Mouse (Mus musculus) testis, adult 2 months (tissue): ENCODE measurements around the gene Klf7.

ENCODE experiments used
- CTCF ChIP-seq: fragments of 200-500 bp; IDR thresholded peaks from 2 replicates; pipeline ENCODE4 v1.5.1; 2012; ENCODE audit warnings: low read depth, mild to moderate bottlenecking, inconsistent platforms, low read length, moderate library complexity; ENCODE audit not compliant: control insufficient read depth, insufficient read depth, insufficient replicate concordance
- POLR2A ChIP-seq: fragments of 200-500 bp; IDR thresholded peaks from 2 replicates; pipeline ENCODE4 v1.6.1; 2012; ENCODE audit warnings: low read depth, mild to moderate bottlenecking, inconsistent platforms, low read length, moderate library complexity; ENCODE audit not compliant: control insufficient read depth

DNA sequence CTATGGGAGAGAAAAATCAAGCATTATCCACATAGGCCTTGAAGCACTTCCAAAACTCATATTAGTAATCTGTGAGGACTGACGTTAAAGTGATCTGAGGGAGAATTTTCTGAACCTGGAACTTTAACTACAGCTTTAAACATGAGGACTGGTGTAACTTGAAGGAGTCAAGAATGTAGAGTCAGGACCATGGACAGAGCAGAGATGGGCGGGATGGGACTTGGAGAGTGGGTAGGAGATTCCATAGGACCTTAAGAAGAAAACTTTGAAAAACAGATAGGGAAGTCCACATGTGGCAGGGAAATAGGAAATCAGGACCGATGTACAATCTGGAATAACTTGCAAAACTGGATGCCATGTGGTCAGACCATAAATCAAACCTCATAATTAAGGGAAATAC lies 36.7 kb upstream of the Klf7 start:
- no peak for TF ChIP-seq CTCF
- TF ChIP-seq POLR2A = no peak
